Mouse (Mus musculus) brain, embryonic 14.5 days (tissue): ENCODE measurements around the gene Slc2a5. TPM values are rescaled to one million over a fixed set of nuclear protein-coding genes. Genes with fewer than 3 reads are reported as not detected.

Experiments
- DNase-seq: peaks from one replicate; pipeline ENCODE4 v3.0.0-alpha.2; 2011; ENCODE audit warnings: low read depth
- CTCF ChIP-seq: fragments of 200-500 bp; IDR thresholded peaks from 2 replicates; pipeline ENCODE4 v1.5.1; 2012; ENCODE audit warnings: inconsistent platforms, mild to moderate bottlenecking, moderate library complexity, borderline replicate concordance; ENCODE audit not compliant: insufficient read depth, insufficient read length; ENCODE audit errors: extremely low read depth
- POLR2A ChIP-seq: fragments of 200-500 bp; IDR thresholded peaks from 2 replicates; pipeline ENCODE4 v1.6.1; 2012; ENCODE audit warnings: mild to moderate bottlenecking, inconsistent platforms, borderline replicate concordance; ENCODE audit not compliant: poor library complexity, insufficient read depth, insufficient read length, severe bottlenecking; ENCODE audit errors: extremely low read depth
- polyA plus RNA-seq: library from polyadenylated mRNA; depleted of rRNA; stranded (reverse); fragments of >200 nt; gene quantifications from 2 replicates; pipeline ENCODE4 v1.2.3, GENCODE M21; 2012

Gene Slc2a5
- polyA plus RNA-seq, 1 experiment: 3.0 TPM

- no peak for DNase-seq
- TF ChIP-seq CTCF: no peak
- no peak for TF ChIP-seq POLR2A
Observed at GRCm38 (mm10) chr4:150127894-150128293, 8.8 kb downstream of the Slc2a5 start.

- TF ChIP-seq CTCF: no peak
- TF ChIP-seq POLR2A: no peak
- DNase-seq: no peak
Observed at GRCm38 (mm10) chr4:150128571-150128970, 9.5 kb downstream of the Slc2a5 start.

GRCm38 (mm10) chr4:150130661-150131060, 11.6 kb downstream of the Slc2a5 start:
- TF ChIP-seq CTCF (no peak), POLR2A (no peak)
- DNase-seq: no peak

- TF ChIP-seq CTCF (no peak), POLR2A (no peak)
- no peak for DNase-seq
Observed at GRCm38 (mm10) chr4:150132692-150133271, 13.7 kb downstream of the Slc2a5 start.

GRCm38 (mm10) chr4:150135254-150135653, 16.2 kb downstream of the Slc2a5 start:
- TF ChIP-seq POLR2A (no peak), CTCF (no peak)
- no peak for DNase-seq

- TF ChIP-seq CTCF: peak; percentile 98
- TF ChIP-seq POLR2A: no peak
- DNase-seq: peak; percentile 80
Observed at GRCm38 (mm10) chr4:150136693-150137092, 17.6 kb downstream of the Slc2a5 start.

- TF ChIP-seq POLR2A (no peak), CTCF (no peak)
- no peak for DNase-seq
Observed at GRCm38 (mm10) chr4:150137368-150138083, 18.4 kb downstream of the Slc2a5 start.

- DNase-seq: peak; percentile 94
- TF ChIP-seq POLR2A: no peak
- no peak for TF ChIP-seq CTCF
Observed at GRCm38 (mm10) chr4:150138084-150138543, 19.0 kb downstream of the Slc2a5 start.

- TF ChIP-seq CTCF: no peak
- TF ChIP-seq POLR2A: no peak
Observed at GRCm38 (mm10) chr4:150139090-150139489, 20.0 kb downstream of the Slc2a5 start.

GRCm38 (mm10) chr4:150140346-150140745, 21.3 kb downstream of the Slc2a5 start:
- DNase-seq: no peak
- TF ChIP-seq POLR2A: no peak
- TF ChIP-seq CTCF: no peak

More at GRCm38 (mm10) chr4:150139090-150139489, 20.0 kb downstream of the Slc2a5 start:
- DNase-seq: no peak

- no peak for TF ChIP-seq POLR2A
- TF ChIP-seq CTCF: no peak
- no peak for DNase-seq
Observed at GRCm38 (mm10) chr4:150144242-150144641, 25.2 kb downstream of the Slc2a5 start.

- no peak for DNase-seq
- TF ChIP-seq POLR2A: no peak
Observed at GRCm38 (mm10) chr4:150146286-150146685, 27.2 kb downstream of the Slc2a5 start.
